In the genomic region with DNA sequence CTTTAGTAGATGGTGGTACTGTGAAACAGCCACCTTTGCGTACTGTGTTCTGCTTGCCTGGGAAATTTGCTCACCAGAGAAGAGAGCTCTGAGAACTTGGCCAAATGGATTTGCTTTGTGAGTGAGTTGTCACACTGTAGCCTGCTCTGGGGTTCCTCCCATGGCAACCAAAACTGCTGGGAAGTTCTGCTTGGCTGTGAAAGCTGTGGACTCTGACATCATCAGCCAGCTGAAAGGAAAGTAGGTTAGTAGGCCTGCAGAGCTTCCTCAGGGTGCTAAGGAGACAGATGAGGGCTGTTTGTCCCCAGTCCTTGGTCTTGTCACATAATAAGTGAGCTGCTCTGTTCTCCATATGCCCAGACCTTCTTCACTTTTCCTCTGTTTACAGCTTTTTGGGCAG, we compare ENCODE assay signal across 10 mouse cellular contexts. TPM values are rescaled to one million over a fixed set of nuclear protein-coding genes. Genes with fewer than 3 reads are reported as not detected.
DNase-seq lines count a peak whose midpoint lies in the region; ATAC-seq and TF ChIP-seq lines count a peak whose summit lies in the region.
"Had no signal": no experiment of that assay in that cellular context is flagged by ENCODE, and none has a peak within 500 bp of the region (broad histone marks: within the 10 kb centered on the region; RNA-seq: fewer than 3 reads in every experiment).

No protein-coding gene starts in this region.

- peak; percentile 31 for ATAC-seq in forebrain, embryonic 16.5 days
- ATAC-seq in forebrain, embryonic 12.5 days (ENCODE audit: low FRiP score), result no peak
- peak; percentile 37; the same call in 1 of the 2 replicates for ATAC-seq in neural tube, embryonic 13.5 days (ENCODE audit: low read depth)
- ATAC-seq in granulocyte monocyte progenitor cell, adult 5-6 weeks (replicated peaks; ENCODE audit: poor library complexity, severe bottlenecking), result no peak
- ATAC-seq: CD4-positive, CD25-positive, alpha-beta regulatory T cell, adult 4 months had no signal

- WGBS in forebrain, embryonic 16.5 days, result 82% methylated on average over 1 of the region's 1 CpGs
- 90% methylated on average over 1 of the region's 1 CpGs for WGBS in forebrain, embryonic 12.5 days
- 21% methylated on average over 1 of the region's 1 CpGs for WGBS in neural tube, embryonic 13.5 days

- H3K4me3 ChIP-seq in forebrain, embryonic 16.5 days (replicated peaks; ENCODE audit: low read length), result no peak overlapping the region
- H3K4me3 ChIP-seq in forebrain, embryonic 12.5 days (replicated peaks), result no peak overlapping the region
- H3K4me3 ChIP-seq in neural tube, embryonic 13.5 days, result no peak overlapping the region
- no peak overlapping the region for H3K4me3 ChIP-seq in left cerebral cortex, adult 2 months

- no peak for TF ChIP-seq CTCF in left cerebral cortex, adult 2 months (IDR thresholded peaks at IDR 0.05)

- H3K27me3 ChIP-seq in forebrain, embryonic 16.5 days (replicated peaks; ENCODE audit: control insufficient read depth, insufficient read depth, low read length), result no peaks in the 10 kb centered on the region
- H3K27me3 ChIP-seq in forebrain, embryonic 12.5 days, result no peaks in the 10 kb centered on the region
- H3K27me3 ChIP-seq in neural tube, embryonic 13.5 days, result no peaks in the 10 kb centered on the region

- H3K9ac ChIP-seq in forebrain, embryonic 16.5 days (replicated peaks; ENCODE audit: low read depth, low read length), result no peak overlapping the region
- no peak overlapping the region for H3K9ac ChIP-seq in forebrain, embryonic 12.5 days
- H3K9ac ChIP-seq in neural tube, embryonic 13.5 days, result no peak overlapping the region

- H3K9me3 ChIP-seq in forebrain, embryonic 16.5 days (ENCODE audit: control insufficient read depth, low read length), result no peaks in the 10 kb centered on the region
- H3K9me3 ChIP-seq in forebrain, embryonic 12.5 days, result no peaks in the 10 kb centered on the region
- no peaks in the 10 kb centered on the region for H3K9me3 ChIP-seq in neural tube, embryonic 13.5 days

- peaks cover 3% of the 10 kb centered on the region for H3K36me3 ChIP-seq in forebrain, embryonic 16.5 days (ENCODE audit: control insufficient read depth, insufficient read depth)
- 0 out of 2 replicates have a peak, but pooled peaks cover 6% of the 10 kb centered on the region for H3K36me3 ChIP-seq in forebrain, embryonic 12.5 days (replicated peaks)
- H3K36me3 ChIP-seq in neural tube, embryonic 13.5 days, result peaks cover 17% of the 10 kb centered on the region

- H3K4me2 ChIP-seq in forebrain, embryonic 16.5 days (ENCODE audit: low read length), result no peak overlapping the region
- no peak overlapping the region for H3K4me2 ChIP-seq in forebrain, embryonic 12.5 days
- no peak overlapping the region for H3K4me2 ChIP-seq in neural tube, embryonic 13.5 days
- H3K4me2 ChIP-seq: liver, embryonic 11.5 days had no signal

- H3K4me1 ChIP-seq in forebrain, embryonic 16.5 days (replicated peaks; ENCODE audit: control insufficient read depth, insufficient read depth, low read length), result peaks cover 34% of the 10 kb centered on the region
- peaks cover 35% of the 10 kb centered on the region for H3K4me1 ChIP-seq in forebrain, embryonic 12.5 days
- H3K4me1 ChIP-seq in neural tube, embryonic 13.5 days (replicated peaks), result peaks cover 39% of the 10 kb centered on the region

- DNase-seq in neural tube, embryonic 10.5 days (ENCODE audit: extremely low spot score, low spot score), result no peak
- peak; percentile 44 to 51 for DNase-seq in left cerebral cortex, adult 2 months (ENCODE audit: extremely low spot score in 1 of 2, low spot score in 2 of 2)
- DNase-seq in thymus, postnatal 25 days, result peak; percentile 75
- DNase-seq in embryo, embryonic 11 days, result no peak

- no peak overlapping the region for H3K27ac ChIP-seq in forebrain, embryonic 16.5 days (ENCODE audit: low read length)
- no peak overlapping the region for H3K27ac ChIP-seq in forebrain, embryonic 12.5 days
- peak overlapping the region; percentile 54 for H3K27ac ChIP-seq in neural tube, embryonic 13.5 days (replicated peaks)
- no peak overlapping the region for H3K27ac ChIP-seq in left cerebral cortex, adult 2 months

- intact Hi-C loops in left cerebral cortex, adult 2 months (cut with DNase I), result loop anchor here (1.0 kb wide), 1 partner anchor 18 kb away; no protein-coding TSS in a partner anchor

RNA-seq across cellular contexts. Expression of gene Hebp2, which starts 37.3 kb away (rescaled TPM):
- polyA plus RNA-seq in forebrain, embryonic 16.5 days (2015; fragmentation: Nextera tagmentation; extraction: Ambion mirVana), result 5.9 TPM in 2 replicates
- polyA plus RNA-seq in forebrain, embryonic 12.5 days (2016; fragmentation: Nextera tagmentation; extraction: Ambion mirVana), result 6.8 and 8.8 TPM in 2 replicates
- polyA plus RNA-seq in neural tube, embryonic 13.5 days (2015; fragmentation: Nextera tagmentation; extraction: Ambion mirVana), result 14.7 and 15.2 TPM in 2 replicates
- 1 to 10 TPM; 3.8 TPM for total RNA-seq in left cerebral cortex, adult 2 months (2021)
- total RNA-seq in granulocyte monocyte progenitor cell, adult 5-6 weeks (2014; fragmentation: Nextera tagmentation), result not detected in 2 replicates
- 1.2 and 2.3 TPM in 2 replicates for total RNA-seq in granulocyte monocyte progenitor cell, adult 5-6 weeks (2017)
- polyA plus RNA-seq: CD4-positive, CD25-positive, alpha-beta regulatory T cell, adult 4 months had no signal

Comparison
In these comparisons a context has a peak if more than half of its experiments do, and no peak if none do; other contexts are left out.
1. ATAC-seq: peak in forebrain, embryonic 16.5 days (single experiment) and neural tube, embryonic 13.5 days (single experiment); none in forebrain, embryonic 12.5 days (single experiment) and granulocyte monocyte progenitor cell, adult 5-6 weeks (single experiment).
2. DNase-seq: peak in left cerebral cortex, adult 2 months (2 of 2) and thymus, postnatal 25 days (single experiment); none in neural tube, embryonic 10.5 days (single experiment) and embryo, embryonic 11 days (single experiment).